ENCODE assay signal across 9 mouse cellular contexts in the genomic region with DNA sequence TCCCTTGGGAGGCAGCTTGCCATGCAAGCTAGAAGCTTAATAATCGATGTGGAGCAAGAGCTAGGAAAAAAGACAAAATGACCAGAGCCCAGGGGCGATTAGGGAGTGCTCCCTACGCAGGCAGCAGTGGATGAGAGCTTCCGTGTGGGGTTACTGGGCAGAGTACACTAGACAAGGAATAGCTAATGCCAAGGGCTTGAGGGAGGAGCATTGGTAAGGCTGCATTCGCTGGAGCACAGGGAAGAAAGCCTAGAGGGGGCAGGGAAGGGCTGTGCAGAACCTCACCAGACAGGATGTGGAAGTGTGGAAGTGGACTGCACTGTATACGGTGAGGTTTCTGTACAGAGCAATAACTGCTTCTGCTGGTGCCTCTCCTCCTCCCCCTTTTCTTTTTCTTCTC. TPM values are rescaled to one million over a fixed set of nuclear protein-coding genes. Genes with fewer than 3 reads are reported as not detected.
DNase-seq lines count a peak whose midpoint lies in the region; ATAC-seq and TF ChIP-seq lines count a peak whose summit lies in the region.
"Had no signal": no experiment of that assay in that cellular context is flagged by ENCODE, and none has a peak within 500 bp of the region (broad histone marks: within the 10 kb centered on the region; RNA-seq: fewer than 3 reads in every experiment).

No protein-coding gene starts in this region.

- DNase-seq in cerebellum, adult 8-10 months, result peak; percentile 9
- no peak for DNase-seq in layer of hippocampus, adult 2 months (ENCODE audit: low spot score in 2 of 2)
- no peak for DNase-seq in layer of hippocampus, postnatal 36 days
- peak; percentile 34 to 42 for DNase-seq in lung, postnatal 4 days
- no peak for DNase-seq in adrenal gland, postnatal 25 days

- H3K27ac ChIP-seq in layer of hippocampus, adult 2 months, result peak overlapping the region; percentile 72
- peak overlapping the region; percentile 59 for H3K27ac ChIP-seq in forebrain, embryonic 16.5 days (ENCODE audit: low read length)
- no peak overlapping the region for H3K27ac ChIP-seq in intestine, embryonic 16.5 days (ENCODE audit: low read length)

- no peaks in the 10 kb centered on the region for H3K9me3 ChIP-seq in forebrain, embryonic 16.5 days (ENCODE audit: control insufficient read depth, low read length)
- H3K9me3 ChIP-seq in intestine, embryonic 16.5 days (ENCODE audit: control insufficient read depth, low read length), result no peaks in the 10 kb centered on the region

- no peak for TF ChIP-seq CTCF in layer of hippocampus, adult 2 months (conservative IDR thresholded peaks at IDR 0.05)

- no peaks in the 10 kb centered on the region for H3K36me3 ChIP-seq in forebrain, embryonic 16.5 days (ENCODE audit: control insufficient read depth, insufficient read depth)
- H3K36me3 ChIP-seq in intestine, embryonic 16.5 days (ENCODE audit: control insufficient read depth, insufficient read depth, low read length), result peaks cover 2% of the 10 kb centered on the region; the same call in 1 of the 2 replicates

- no peak overlapping the region for H3K4me2 ChIP-seq in forebrain, embryonic 16.5 days (ENCODE audit: low read length)
- H3K4me2 ChIP-seq in intestine, embryonic 16.5 days (ENCODE audit: low read depth, low read length), result no peak overlapping the region

- no peak for ATAC-seq in cerebellum, adult (ENCODE audit: insufficient number of reproducible peaks, low FRiP score, low TSS enrichment)
- peak; percentile 73 for ATAC-seq in forebrain, embryonic 16.5 days
- ATAC-seq in intestine, embryonic 16.5 days, result no peak
- ATAC-seq: Patski had no signal

- 43% methylated on average over 6 of the region's 6 CpGs for WGBS in forebrain, embryonic 16.5 days
- WGBS in intestine, embryonic 16.5 days, result 62% methylated on average over 6 of the region's 6 CpGs

- H3K4me1 ChIP-seq in forebrain, embryonic 16.5 days (replicated peaks; ENCODE audit: control insufficient read depth, insufficient read depth, low read length), result peaks cover 9% of the 10 kb centered on the region; the same call in 1 of the 2 replicates
- no peaks in the 10 kb centered on the region for H3K4me1 ChIP-seq in intestine, embryonic 16.5 days (ENCODE audit: control insufficient read depth, insufficient read depth, low read length)

- H3K4me3 ChIP-seq in layer of hippocampus, adult 2 months, result no peak overlapping the region
- H3K4me3 ChIP-seq in forebrain, embryonic 16.5 days (replicated peaks; ENCODE audit: low read length), result no peak overlapping the region
- H3K4me3 ChIP-seq in intestine, embryonic 16.5 days (ENCODE audit: low read length), result no peak overlapping the region

- no peaks in the 10 kb centered on the region for H3K27me3 ChIP-seq in forebrain, embryonic 16.5 days (replicated peaks; ENCODE audit: control insufficient read depth, insufficient read depth, low read length)
- H3K27me3 ChIP-seq in intestine, embryonic 16.5 days (replicated peaks; ENCODE audit: control insufficient read depth, insufficient read depth, low read length), result no peaks in the 10 kb centered on the region
- H3K27me3 ChIP-seq: Patski had no signal

- no peak overlapping the region for H3K9ac ChIP-seq in forebrain, embryonic 16.5 days (replicated peaks; ENCODE audit: low read depth, low read length)
- H3K9ac ChIP-seq in intestine, embryonic 16.5 days (ENCODE audit: low read depth, low read length), result no peak overlapping the region

RNA-seq across cellular contexts. Expression of a gene that starts 32.3 kb away (rescaled TPM):
- total RNA-seq in layer of hippocampus, adult 2 months (2021), result 100 to 1,000 TPM; 279 to 289 TPM
- 100 to 1,000 TPM; 272 to 282 TPM for total RNA-seq in layer of hippocampus, postnatal 36 days (2021)
- polyA plus RNA-seq in forebrain, embryonic 16.5 days (2015; fragmentation: Nextera tagmentation; extraction: Ambion mirVana), result 30.2 and 34.8 TPM in 2 replicates
- 46.7 and 58.4 TPM in 2 replicates for total RNA-seq in adrenal gland, postnatal 25 days (2021)
- 17.0 and 17.6 TPM in 2 replicates for polyA plus RNA-seq in intestine, embryonic 16.5 days (2015; fragmentation: Nextera tagmentation; extraction: Ambion mirVana)

Comparison
In these comparisons a context has a peak if more than half of its experiments do, and no peak if none do; other contexts are left out.
1. DNase-seq: peak in cerebellum, adult 8-10 months (single experiment) and lung, postnatal 4 days (2 of 2); none in layer of hippocampus, adult 2 months (0 of 2), layer of hippocampus, postnatal 36 days (0 of 2) and adrenal gland, postnatal 25 days (single experiment).